Mouse (Mus musculus) forebrain, postnatal 0 days (tissue): ENCODE data around the gene Gpr176. TPM values are rescaled to one million over a fixed set of nuclear protein-coding genes. Genes with fewer than 3 reads are reported as not detected.

ENCODE experiments used
- ATAC-seq: fragments of 200-750 bp; cut with Nextera tagmentation; 2 replicates; pipeline ENCODE4 v1.8.0; 2017; ENCODE audit warnings: mild to moderate bottlenecking, moderate library complexity
- DNase-seq: peaks from one replicate; pipeline ENCODE4 v3.0.0-alpha.2; 2015
- H3K27ac ChIP-seq: fragments of 300-500 bp; sonication (generic); 2 replicates; pipeline ENCODE4 v1.5.1; 2014; ENCODE audit warnings: low read depth, mild to moderate bottlenecking, antibody characterized with exemption, low read length, moderate library complexity, mixed read lengths
- H3K27me3 ChIP-seq: fragments of 300-500 bp; sonication (generic); 2 replicates; pipeline ENCODE4 v1.6.1; 2014; ENCODE audit warnings: mild to moderate bottlenecking, low read length, mixed read lengths; ENCODE audit not compliant: insufficient read depth
- H3K36me3 ChIP-seq: fragments of 300-500 bp; sonication (generic); 2 replicates; pipeline ENCODE4 v1.6.1; 2014; ENCODE audit warnings: mild to moderate bottlenecking, moderate library complexity; ENCODE audit not compliant: insufficient read depth
- H3K4me1 ChIP-seq: fragments of 300-500 bp; sonication (generic); 2 replicates; pipeline ENCODE4 v1.6.1; 2014; ENCODE audit warnings: antibody characterized with exemption; ENCODE audit not compliant: insufficient read depth
- H3K4me2 ChIP-seq: fragments of 300-500 bp; sonication (generic); 2 replicates; pipeline ENCODE4 v1.6.1; 2014; ENCODE audit warnings: low read depth, mild to moderate bottlenecking, moderate library complexity
- H3K4me3 ChIP-seq: fragments of 300-500 bp; sonication (generic); 2 replicates; pipeline ENCODE4 v1.5.1; 2014; ENCODE audit warnings: low read depth, low read length, mixed read lengths
- H3K9ac ChIP-seq: fragments of 300-500 bp; sonication (generic); 2 replicates; pipeline ENCODE4 v1.6.1; 2014; ENCODE audit warnings: mild to moderate bottlenecking
- H3K9me3 ChIP-seq: fragments of 300-500 bp; sonication (generic); 2 replicates; pipeline ENCODE4 v1.6.1; 2016; ENCODE audit warnings: low read length
- CTCF ChIP-seq: sonication (generic); IDR thresholded peaks from 2 replicates; pipeline ENCODE4 v1.5.1; 2016; ENCODE audit warnings: antibody characterized with exemption, control low read depth, low read depth
- WGBS: fragments of 180-500 bp; shearing (Covaris S2); extraction: QIAGEN DNeasy Blood & Tissue Kit; methylation state at CpG from one replicate; pipeline ENCODE4 v1.1.7; 2014; 5-methylcytosine and 5-hydroxymethylcytosine counted together
- polyA plus RNA-seq: library from polyadenylated mRNA; unstranded; fragments of >200 nt; fragmentation: Nextera tagmentation; extraction: Ambion mirVana; gene quantifications from 2 replicates; pipeline ENCODE4 v1.2.1, GENCODE M21; 2015
- total RNA-seq: library from RNA; depleted of rRNA; stranded (reverse); fragments of >200 nt; gene quantifications from 2 replicates; pipeline ENCODE4 v1.2.3, GENCODE M21; 2014

Gpr176 gene
- total and polyA plus RNA-seq, 2 experiments from 2014 or later: 8.3 to 11.0 TPM

GRCm38 (mm10) chr2:118406811-118407210 lies 33.6 kb upstream of the Gpr176 start:
- Histone ChIP-seq H3K4me2 (no peak overlapping the region), H3K27me3 (no peaks in the 10 kb centered on the region), H3K4me3 (no peak overlapping the region), H3K9ac (no peak overlapping the region), H3K9me3 (no peaks in the 10 kb centered on the region), H3K4me1 (no peaks in the 10 kb centered on the region), H3K36me3 (peaks cover 20% of the 10 kb centered on the region; the same call in 1 of the 2 replicates), H3K27ac (no peak overlapping the region)
- ATAC-seq (no peak), DNase-seq (no peak)
- 75% methylated on average over 2 of the region's 2 CpGs for WGBS
- TF ChIP-seq CTCF: no peak

- Histone ChIP-seq H3K4me3 (no peak overlapping the region), H3K9ac (no peak overlapping the region), H3K4me2 (no peak overlapping the region), H3K27me3 (no peaks in the 10 kb centered on the region), H3K9me3 (no peaks in the 10 kb centered on the region), H3K27ac (no peak overlapping the region), H3K36me3 (peaks cover 16% of the 10 kb centered on the region; the same call in 1 of the 2 replicates), H3K4me1 (no peaks in the 10 kb centered on the region)
- 94% methylated on average over 4 of the region's 4 CpGs for WGBS
- DNase-seq (no peak), ATAC-seq (no peak)
- no peak for TF ChIP-seq CTCF
Measured at GRCm38 (mm10) chr2:118405568-118405967, 32.3 kb upstream of the Gpr176 start.

GRCm38 (mm10) chr2:118404336-118404735 lies 31.1 kb upstream of the Gpr176 start:
- no peak overlapping the region for H3K27ac ChIP-seq
- no peak overlapping the region for H3K4me3 ChIP-seq
- no peak for DNase-seq
- H3K36me3 ChIP-seq: peaks cover 14% of the 10 kb centered on the region; the same call in 1 of the 2 replicates
- peak; percentile 27 for ATAC-seq
- no peak overlapping the region for H3K4me2 ChIP-seq
- H3K9ac ChIP-seq: no peak overlapping the region
- no peaks in the 10 kb centered on the region for H3K27me3 ChIP-seq
- no peaks in the 10 kb centered on the region for H3K4me1 ChIP-seq
- no peaks in the 10 kb centered on the region for H3K9me3 ChIP-seq
- no peak for TF ChIP-seq CTCF
- WGBS: 62% methylated on average over 5 of the region's 5 CpGs

- no peaks in the 10 kb centered on the region for H3K9me3 ChIP-seq
- H3K27me3 ChIP-seq: no peaks in the 10 kb centered on the region
- WGBS: 67% methylated on average over 5 of the region's 5 CpGs
- peaks cover 7% of the 10 kb centered on the region; the same call in 1 of the 2 replicates for H3K36me3 ChIP-seq
- H3K4me2 ChIP-seq: no peak overlapping the region
- DNase-seq (no peak), ATAC-seq (no peak)
- H3K4me3 ChIP-seq: no peak overlapping the region
- H3K27ac ChIP-seq: no peak overlapping the region
- TF ChIP-seq CTCF: no peak
- H3K9ac ChIP-seq: no peak overlapping the region
- H3K4me1 ChIP-seq: no peaks in the 10 kb centered on the region
Measured at GRCm38 (mm10) chr2:118401834-118402727, 28.9 kb upstream of the Gpr176 start.

GRCm38 (mm10) chr2:118399751-118400150 lies 26.5 kb upstream of the Gpr176 start:
- H3K27ac ChIP-seq: no peak overlapping the region
- H3K4me1 ChIP-seq: no peaks in the 10 kb centered on the region
- ATAC-seq (no peak), DNase-seq (no peak)
- H3K36me3 ChIP-seq: no peaks in the 10 kb centered on the region
- WGBS: 89% methylated on average over 5 of the region's 5 CpGs
- no peak overlapping the region for H3K9ac ChIP-seq
- H3K27me3 ChIP-seq: no peaks in the 10 kb centered on the region
- H3K4me2 ChIP-seq: no peak overlapping the region
- H3K4me3 ChIP-seq: no peak overlapping the region
- TF ChIP-seq CTCF: no peak
- no peaks in the 10 kb centered on the region for H3K9me3 ChIP-seq

GRCm38 (mm10) chr2:118391201-118391600 lies 18.0 kb upstream of the Gpr176 start:
- H3K27ac ChIP-seq: no peak overlapping the region
- 70% methylated on average over 5 of the region's 5 CpGs for WGBS
- DNase-seq: no peak
- H3K4me1 ChIP-seq: peaks cover 8% of the 10 kb centered on the region; the same call in 1 of the 2 replicates
- H3K27me3 ChIP-seq: no peaks in the 10 kb centered on the region
- H3K36me3 ChIP-seq: no peaks in the 10 kb centered on the region
- no peak overlapping the region for H3K4me2 ChIP-seq
- no peak overlapping the region for H3K9ac ChIP-seq
- H3K9me3 ChIP-seq: no peaks in the 10 kb centered on the region
- no peak overlapping the region for H3K4me3 ChIP-seq
- no peak for ATAC-seq
- no peak for TF ChIP-seq CTCF

- Histone ChIP-seq H3K4me2 (no peak overlapping the region), H3K27me3 (no peaks in the 10 kb centered on the region), H3K27ac (no peak overlapping the region), H3K9ac (no peak overlapping the region), H3K4me3 (no peak overlapping the region), H3K4me1 (peaks cover 8% of the 10 kb centered on the region; the same call in 1 of the 2 replicates), H3K36me3 (no peaks in the 10 kb centered on the region), H3K9me3 (no peaks in the 10 kb centered on the region)
- DNase-seq: no peak
- ATAC-seq: no peak
- 75% methylated on average over 5 of the region's 5 CpGs for WGBS
- no peak for TF ChIP-seq CTCF
Measured at GRCm38 (mm10) chr2:118390072-118390471, 16.9 kb upstream of the Gpr176 start.
